Mouse (Mus musculus) layer of hippocampus, adult 9-10 months (tissue): ENCODE measurements at regions not wholly inside any gene's neighbourhood (a gene's known extent, or its start where the extent isn't known, plus 50 kb on each side); places are given as distances from the start of the nearest gene placed in this dataset.
"Not testable (repeated sequence)": the region's sequence is repeated elsewhere in the genome, so short reads cannot be mapped to it uniquely, and the experiment has no call there.

Experiments
- DNase-seq: peaks from one replicate; pipeline ENCODE4 v3.0.0; 2022; ENCODE audit warnings: low spot score

GRCm38 (mm10) chr17:31732176-31732880 lies 54.7 kb downstream of the Cryaa start:
- no peak for DNase-seq

DNA sequence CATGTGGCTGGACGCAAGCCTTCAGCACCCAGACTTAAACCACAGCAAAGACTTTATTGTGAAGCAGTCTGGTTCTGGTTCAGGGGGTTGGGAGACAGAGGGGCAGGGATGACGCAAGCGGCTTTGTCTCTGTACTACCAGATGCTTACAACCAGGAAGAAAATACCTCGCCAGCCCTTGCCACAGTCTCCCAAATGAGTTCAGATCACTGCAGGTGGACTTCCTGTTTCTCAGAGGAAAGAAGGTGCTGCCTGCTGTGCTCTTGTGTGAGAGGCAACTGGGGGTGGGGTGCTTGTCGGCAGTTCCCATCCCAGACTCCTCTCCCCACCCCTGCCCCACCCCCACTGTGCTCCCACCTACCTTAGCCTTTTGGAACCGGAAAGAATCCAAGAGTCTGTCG lies 56.9 kb downstream of the Cryaa start:
- no peak for DNase-seq

DNA sequence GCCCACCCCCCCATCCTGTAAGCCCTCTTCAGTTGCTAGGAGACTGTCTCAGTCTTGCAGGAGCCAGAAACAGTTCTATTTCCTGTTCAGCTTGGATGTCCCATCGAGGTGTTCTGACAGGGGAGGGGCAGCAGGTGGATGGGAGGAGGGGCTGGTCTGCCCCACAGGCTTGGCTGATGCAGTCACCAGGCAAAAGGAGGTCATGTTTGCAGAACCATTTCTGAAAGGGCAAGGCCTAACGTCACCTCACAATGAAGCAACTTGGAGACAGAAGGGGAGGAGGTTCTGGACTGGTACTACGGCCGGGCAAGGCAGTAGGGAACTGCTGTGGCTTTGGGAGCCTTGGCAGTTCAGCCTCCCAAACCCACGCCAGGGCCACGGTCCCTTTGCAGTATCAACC lies 59.1 kb downstream of the Cryaa start:
- no peak for DNase-seq

- DNase-seq, result no peak
Observed at GRCm38 (mm10) chr17:31738249-31738648, 60.6 kb downstream of the Cryaa start.

GRCm38 (mm10) chr17:31739586-31739985 lies 62.0 kb downstream of the Cryaa start:
- DNase-seq, result no peak

DNA sequence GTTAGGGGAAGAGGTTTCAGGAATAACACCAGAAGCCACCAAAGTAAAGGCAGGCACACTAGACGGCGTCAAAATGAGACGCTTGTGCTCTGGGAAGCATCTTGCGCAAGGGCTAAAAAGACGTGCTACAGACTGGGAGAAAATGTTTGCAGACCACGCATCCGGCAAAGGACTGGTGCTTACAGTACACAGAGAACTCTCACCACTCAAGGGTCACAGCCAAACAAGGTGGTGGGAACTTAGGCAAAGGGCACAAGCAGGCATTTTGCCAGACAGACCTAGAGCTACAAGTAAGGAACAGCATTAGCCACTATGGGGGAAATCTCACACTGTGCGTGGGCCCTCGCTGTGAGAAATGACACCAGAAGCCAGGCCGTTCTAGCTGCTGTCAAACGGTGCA lies 62.5 kb downstream of the Cryaa start:
- DNase-seq, result no peak

DNA sequence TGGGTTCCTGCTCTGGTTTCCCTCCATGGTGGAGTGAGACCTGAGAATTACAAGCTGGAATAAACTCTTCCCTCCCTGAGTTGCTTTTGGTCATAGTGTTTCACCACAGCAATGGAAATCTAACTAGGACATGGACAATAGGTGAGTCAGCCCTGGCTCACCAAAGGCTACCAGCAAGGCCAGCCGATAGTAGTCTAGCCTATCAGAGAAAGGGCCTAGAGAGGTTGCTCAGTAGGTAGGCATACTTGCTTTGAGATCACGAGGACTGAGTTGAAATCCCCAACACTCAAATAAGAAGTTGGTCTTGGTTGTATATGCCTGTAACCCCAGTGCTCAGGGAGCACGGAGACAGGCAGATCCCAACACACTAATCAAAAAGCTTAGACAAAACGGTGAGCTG lies 66.0 kb downstream of the Cryaa start:
- DNase-seq, result no peak

DNA sequence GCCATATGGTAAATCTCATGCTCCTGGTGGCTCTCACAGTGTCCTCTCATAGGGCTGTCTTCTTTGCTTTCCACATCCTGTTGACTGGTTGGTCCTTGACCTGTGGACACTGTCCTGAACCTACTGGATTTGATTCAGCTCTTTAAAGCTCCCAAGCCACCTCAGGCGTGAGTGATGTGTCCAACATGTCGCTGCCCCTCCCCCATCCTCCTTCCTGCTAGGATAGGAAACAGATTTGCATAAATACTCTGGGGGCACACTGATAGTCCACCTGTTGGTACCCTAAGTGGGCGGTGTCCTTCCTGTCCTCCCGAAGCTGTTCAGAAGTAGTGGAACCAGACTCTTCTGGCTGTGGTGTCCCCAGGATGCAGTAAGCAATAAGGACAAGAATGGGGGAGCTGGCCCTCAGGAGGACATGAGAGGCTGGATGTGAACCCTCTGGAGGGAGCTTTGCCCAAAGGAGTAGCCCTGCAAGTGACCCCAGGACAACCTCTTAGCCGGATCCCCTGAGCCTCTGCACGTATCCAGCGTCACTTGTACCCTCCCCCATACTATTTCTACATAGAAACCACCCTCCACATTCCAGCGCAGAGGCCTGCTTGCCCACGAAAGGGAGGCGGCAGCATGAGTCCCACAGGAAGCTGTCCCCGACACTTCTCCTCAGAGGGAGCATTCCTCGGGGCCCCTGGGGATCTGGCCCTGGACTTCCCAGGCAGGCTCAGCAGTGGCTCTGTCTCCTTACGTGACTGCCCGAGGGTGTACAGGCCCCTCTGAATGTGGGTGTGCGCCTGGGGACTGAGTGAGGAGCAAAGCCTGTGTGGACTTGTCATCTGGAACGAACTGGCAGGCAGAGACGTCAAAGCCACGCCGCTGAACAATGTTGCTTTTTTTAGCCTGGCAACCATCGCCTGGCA lies 68.8 kb downstream of the Cryaa start:
- DNase-seq, result no peak

DNA sequence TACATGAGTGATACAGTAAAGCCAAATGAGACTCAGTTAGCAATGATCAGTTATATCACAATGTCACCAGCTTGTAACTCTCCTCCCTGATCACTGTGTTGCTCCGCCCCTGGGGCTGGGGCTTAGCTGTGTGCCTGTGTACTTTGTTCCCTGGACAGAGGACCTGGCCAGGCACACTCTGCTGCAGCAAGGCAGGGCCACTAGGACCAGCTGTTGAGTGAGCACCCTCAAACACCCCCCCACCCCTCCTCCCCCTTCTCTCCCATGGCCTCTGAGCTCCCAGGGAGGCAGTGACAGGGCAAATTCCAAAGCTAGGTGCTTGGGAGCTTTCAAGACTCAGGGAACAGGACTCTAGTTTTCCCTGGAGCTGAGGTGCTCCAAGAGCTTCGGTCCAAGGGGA lies 70.0 kb downstream of the Cryaa start:
- no peak for DNase-seq

DNA sequence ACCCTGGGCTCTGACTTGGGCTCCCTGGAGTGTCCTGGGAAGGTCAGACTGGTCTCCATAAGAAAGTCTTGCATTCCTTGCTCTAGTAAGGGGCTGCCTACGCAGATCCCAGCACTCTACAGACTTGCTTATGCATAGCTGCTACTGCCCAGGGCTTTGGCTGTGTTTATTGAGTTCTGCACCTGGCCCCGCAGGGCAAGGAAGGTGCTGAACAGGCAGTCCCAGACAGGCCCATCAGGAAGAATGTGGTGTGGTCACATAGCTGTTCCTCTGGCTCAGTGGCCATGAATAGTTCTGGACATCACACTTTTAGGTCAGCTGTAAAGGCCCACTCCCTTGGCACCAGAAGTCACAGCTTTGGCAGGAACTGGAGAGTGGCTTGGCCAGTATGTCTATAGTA lies 70.6 kb downstream of the Cryaa start:
- DNase-seq, result no peak

GRCm38 (mm10) chr17:31748971-31749370 lies 71.4 kb downstream of the Cryaa start:
- DNase-seq, result no peak

DNA sequence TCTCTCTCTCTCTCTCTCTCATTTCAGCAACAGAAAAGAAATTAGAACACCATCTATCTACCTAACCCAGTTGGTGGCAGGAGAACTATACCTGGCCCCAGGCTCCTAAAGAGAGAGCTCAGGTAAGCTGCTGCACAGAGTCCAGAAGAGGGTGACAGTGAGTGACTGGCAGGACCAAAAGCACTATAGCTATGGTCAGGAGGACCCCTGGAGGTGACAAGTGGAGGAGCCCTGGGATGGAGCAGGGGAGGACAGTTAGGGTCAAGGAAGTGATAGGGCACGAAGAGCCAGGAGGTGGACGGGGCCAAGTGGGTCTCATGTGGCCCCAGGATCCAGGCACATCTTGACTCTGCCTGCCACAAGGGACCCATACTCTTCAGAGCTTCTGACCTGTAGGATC lies 73.7 kb downstream of the Cryaa start:
- no peak for DNase-seq

GRCm38 (mm10) chr17:31753113-31753858 lies 75.7 kb downstream of the Cryaa start:
- DNase-seq, result no peak

GRCm38 (mm10) chr17:31753859-31754229 lies 76.2 kb downstream of the Cryaa start:
- DNase-seq, result no peak

DNA sequence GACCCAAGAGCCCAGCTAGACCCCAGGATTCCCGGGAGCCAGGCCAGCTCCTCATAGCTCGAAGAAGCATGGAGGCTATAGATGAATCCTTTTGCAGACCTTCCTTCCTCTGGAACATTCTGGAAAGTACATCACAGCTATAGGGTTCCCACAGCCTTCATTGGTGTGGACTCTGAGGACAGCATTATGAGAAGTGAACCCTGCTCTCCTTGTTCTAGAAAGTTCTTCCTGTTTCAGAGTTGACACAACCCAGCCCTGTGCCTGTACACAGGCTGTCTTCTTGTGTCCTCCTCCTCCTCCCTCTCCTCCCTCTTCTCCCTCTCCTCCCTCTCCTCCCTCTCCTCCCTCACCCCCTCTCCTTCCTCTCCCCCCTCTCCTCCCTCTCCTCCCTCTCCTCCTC lies 82.9 kb downstream of the Cryaa start:
- no peak for DNase-seq

DNA sequence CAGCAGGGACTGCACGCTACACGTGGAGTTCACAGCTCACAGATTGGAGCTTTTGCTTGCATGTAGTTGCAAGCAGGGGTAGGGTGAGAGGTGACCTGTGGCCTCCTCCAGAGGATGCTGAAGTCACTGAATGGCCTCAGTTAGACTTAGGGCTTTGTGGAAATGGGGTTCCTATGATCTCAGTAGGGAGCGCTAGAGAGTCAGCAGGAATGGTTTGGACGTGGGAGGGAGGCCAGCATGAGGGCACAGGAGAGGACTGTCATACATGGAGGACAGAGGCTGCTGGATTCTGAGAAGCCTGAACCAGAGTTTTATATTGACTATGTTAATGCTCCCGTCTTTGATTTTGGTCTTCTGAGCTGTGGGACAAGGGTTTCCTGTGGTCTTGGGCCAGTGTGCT lies 85.5 kb downstream of the Cryaa start:
- DNase-seq, result no peak

DNA sequence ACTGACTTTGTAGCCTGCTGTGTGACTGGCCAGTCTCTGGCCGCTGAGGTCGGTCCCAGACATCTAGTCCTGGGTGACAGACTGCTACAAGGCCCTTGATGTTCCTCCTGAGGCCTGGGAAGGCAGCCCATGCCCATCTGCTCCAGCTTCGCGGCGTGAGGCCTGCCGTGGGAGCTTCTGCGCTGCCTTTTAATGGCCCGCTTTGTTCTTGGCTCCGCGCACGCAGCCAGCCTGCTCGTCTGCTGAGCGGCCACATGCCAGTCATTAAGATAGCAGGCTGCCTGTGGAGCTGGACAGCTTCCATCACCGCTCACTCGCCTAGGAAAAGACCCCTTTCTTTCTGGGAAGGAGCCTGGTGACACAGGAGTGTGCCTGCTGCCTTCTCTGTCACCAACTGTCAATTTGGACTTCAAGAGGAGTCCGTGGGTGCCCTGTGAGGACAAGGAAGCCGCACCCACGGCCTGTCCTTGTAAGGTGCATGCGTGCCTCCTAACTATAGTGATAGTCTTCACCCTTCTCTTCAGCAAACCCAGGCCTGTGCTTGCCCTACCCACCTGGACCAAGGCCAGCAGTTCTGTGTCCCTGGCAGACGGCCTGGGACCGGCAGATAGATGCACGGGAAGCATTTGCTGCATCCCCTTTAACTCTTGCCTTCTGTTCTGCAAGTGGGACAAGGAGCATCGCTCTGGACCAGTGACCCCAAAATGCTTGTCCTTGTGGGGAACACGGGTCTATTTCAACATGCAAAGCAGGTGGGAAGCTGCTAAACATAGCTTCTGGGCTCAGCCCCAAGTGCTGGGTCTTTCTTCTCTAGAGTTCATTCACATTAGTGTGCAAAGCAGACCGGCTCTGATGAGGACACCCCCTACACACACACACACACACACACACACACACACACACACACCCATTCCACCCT lies 88.6 kb downstream of the Sik1 start:
- DNase-seq, result peak; percentile 41

DNA sequence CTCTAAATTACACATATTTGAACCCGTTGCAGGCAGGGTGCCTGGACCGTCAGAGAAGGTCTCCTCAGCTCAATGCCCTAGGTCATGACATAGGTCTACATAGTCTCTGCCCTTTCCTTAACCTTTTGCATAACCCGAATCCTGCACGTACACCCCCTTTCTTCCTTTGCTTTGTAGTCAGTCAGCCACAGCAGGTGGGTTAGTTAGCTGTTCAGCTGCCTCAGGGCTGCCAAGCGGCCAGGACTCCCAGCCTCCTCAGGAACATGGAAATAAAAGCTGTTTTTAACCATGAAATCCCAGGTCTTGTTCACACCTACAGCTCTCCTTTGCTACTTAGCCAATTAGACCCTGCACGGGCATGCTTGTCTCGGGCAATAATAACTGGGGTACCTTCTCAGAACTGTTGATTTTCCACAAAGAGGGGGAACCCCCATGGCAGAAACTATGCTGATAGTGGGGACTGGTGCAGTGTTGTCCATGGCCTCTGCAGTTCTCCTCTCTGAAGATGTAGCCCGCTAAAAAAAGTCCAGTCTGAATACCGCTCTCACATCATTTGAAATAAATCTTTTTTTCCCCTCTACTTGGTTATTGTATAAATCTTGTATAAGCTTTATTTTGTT lies 83.3 kb downstream of the Sik1 start:
- DNase-seq, result no peak

DNA sequence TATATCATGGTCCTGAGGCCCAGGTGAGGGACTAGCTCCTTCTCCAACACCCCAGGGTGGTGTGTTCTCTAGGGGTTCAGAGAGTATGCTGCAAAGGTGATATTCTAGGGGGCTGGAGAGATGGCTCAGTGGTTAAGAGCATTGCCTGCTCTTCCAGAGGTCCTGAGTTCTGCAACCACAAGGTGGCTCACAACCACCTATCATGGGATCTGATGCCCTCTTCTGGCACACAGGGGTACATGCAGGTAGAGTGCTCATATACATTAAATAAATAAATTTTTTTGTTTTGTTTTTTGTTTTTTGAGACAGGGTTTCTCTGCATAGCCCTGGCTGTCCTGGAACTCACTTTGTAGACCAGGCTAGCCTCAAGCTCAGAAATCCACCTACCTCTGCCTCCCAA lies 81.7 kb downstream of the Sik1 start:
- DNase-seq, result not testable (repeated sequence)

GRCm38 (mm10) chr17:31775037-31775436 lies 80.6 kb downstream of the Sik1 start:
- DNase-seq, result no peak

GRCm38 (mm10) chr17:31775966-31776365 lies 79.6 kb downstream of the Sik1 start:
- no peak for DNase-seq
